Mouse (Mus musculus) neural tube, embryonic 10.5 days (tissue): ENCODE data around the gene Slc39a11.

Experiments
- DNase-seq: peaks from one replicate; pipeline ENCODE4 v3.0.0-alpha.2; 2017; ENCODE audit warnings: low spot score; ENCODE audit errors: extremely low spot score

Slc39a11 gene

GRCm38 (mm10) chr11:113360049-113360835 is 289.6 kb downstream of the Slc39a11 start:
- no peak for DNase-seq

- DNase-seq, result no peak
These were observed 293.9 kb downstream of the Slc39a11 start for GRCm38 (mm10) chr11:113355932-113356331.

GRCm38 (mm10) chr11:113352085-113352815 is 297.6 kb downstream of the Slc39a11 start:
- DNase-seq, result no peak

GRCm38 (mm10) chr11:113350583-113350982 is 299.3 kb downstream of the Slc39a11 start:
- DNase-seq, result no peak

- no peak for DNase-seq
These were observed 302.9 kb downstream of the Slc39a11 start for GRCm38 (mm10) chr11:113346895-113347514.

- no peak for DNase-seq
These were observed 310.1 kb downstream of the Slc39a11 start for GRCm38 (mm10) chr11:113339770-113340169.

GRCm38 (mm10) chr11:113338581-113338980 is 311.3 kb downstream of the Slc39a11 start:
- no peak for DNase-seq

- no peak for DNase-seq
These were observed 314.2 kb downstream of the Slc39a11 start for GRCm38 (mm10) chr11:113335706-113336105.

GRCm38 (mm10) chr11:113334444-113334881 is 315.4 kb downstream of the Slc39a11 start:
- DNase-seq, result no peak

- no peak for DNase-seq
These were observed 316.3 kb downstream of the Slc39a11 start for GRCm38 (mm10) chr11:113333535-113333934.

- DNase-seq, result no peak
These were observed 319.8 kb downstream of the Slc39a11 start for GRCm38 (mm10) chr11:113330061-113330591.

- no peak for DNase-seq
These were observed 322.3 kb downstream of the Slc39a11 start for GRCm38 (mm10) chr11:113327499-113328062.

GRCm38 (mm10) chr11:113326387-113327011 is 323.4 kb downstream of the Slc39a11 start:
- DNase-seq, result peak; percentile 93

- no peak for DNase-seq
These were observed 328.3 kb downstream of the Slc39a11 start for GRCm38 (mm10) chr11:113321601-113322000.

- DNase-seq, result no peak
These were observed 340.5 kb downstream of the Slc39a11 start for GRCm38 (mm10) chr11:113309265-113309951.

GRCm38 (mm10) chr11:113308256-113308941 is 341.5 kb downstream of the Slc39a11 start:
- no peak for DNase-seq

GRCm38 (mm10) chr11:113303204-113303603 is 346.7 kb downstream of the Slc39a11 start:
- no peak for DNase-seq

GRCm38 (mm10) chr11:113299492-113299891 is 350.4 kb downstream of the Slc39a11 start:
- DNase-seq, result peak; percentile 39

GRCm38 (mm10) chr11:113297765-113298164 is 352.1 kb downstream of the Slc39a11 start:
- DNase-seq, result peak; percentile 73
